Mouse (Mus musculus) midbrain, postnatal 0 days (tissue): ENCODE measurements around the gene Tmprss6. TPM values are rescaled to one million over a fixed set of nuclear protein-coding genes. Genes with fewer than 3 reads are reported as not detected.

Experiments used
- ATAC-seq: fragments of 200-750 bp; cut with Nextera tagmentation; 2 replicates; pipeline ENCODE4 v1.8.0; 2017; ENCODE audit warnings: moderate number of reproducible peaks, mild to moderate bottlenecking, moderate TSS enrichment, moderate library complexity; ENCODE audit not compliant: low FRiP score
- DNase-seq: peaks from one replicate; pipeline ENCODE4 v3.0.0-alpha.2; 2015; ENCODE audit warnings: low spot score
- H3K27ac ChIP-seq: fragments of 300-500 bp; sonication (generic); 2 replicates; pipeline ENCODE4 v1.5.1; 2014; ENCODE audit warnings: low read depth, mild to moderate bottlenecking, low read length, mixed read lengths
- H3K27me3 ChIP-seq: fragments of 300-500 bp; sonication (generic); 2 replicates; pipeline ENCODE4 v1.6.1; 2014; ENCODE audit warnings: low read length, control low read depth, mixed read lengths; ENCODE audit not compliant: insufficient read depth
- H3K36me3 ChIP-seq: fragments of 300-500 bp; sonication (generic); 2 replicates; pipeline ENCODE4 v1.6.1; 2014; ENCODE audit warnings: low read length, control low read depth, mixed read lengths; ENCODE audit not compliant: insufficient read depth
- H3K4me1 ChIP-seq: fragments of 300-500 bp; sonication (generic); 2 replicates; pipeline ENCODE4 v1.6.1; 2014; ENCODE audit warnings: mild to moderate bottlenecking, control low read depth, antibody characterized with exemption, low read length, mixed read lengths; ENCODE audit not compliant: insufficient read depth
- H3K4me2 ChIP-seq: fragments of 300-500 bp; sonication (generic); 2 replicates; pipeline ENCODE4 v1.6.1; 2014; ENCODE audit warnings: low read depth, mild to moderate bottlenecking, low read length, mixed read lengths; ENCODE audit not compliant: poor library complexity, severe bottlenecking
- H3K4me3 ChIP-seq: fragments of 300-500 bp; sonication (generic); 2 replicates; pipeline ENCODE4 v1.5.1; 2014; ENCODE audit warnings: low read depth, mild to moderate bottlenecking, low read length, moderate library complexity
- H3K9ac ChIP-seq: fragments of 300-500 bp; sonication (generic); replicated peaks from 2 replicates; pipeline ENCODE4 v1.6.1; 2014; ENCODE audit warnings: mild to moderate bottlenecking, low read length, moderate library complexity, mixed read lengths; ENCODE audit not compliant: poor library complexity, severe bottlenecking
- H3K9me3 ChIP-seq: fragments of 300-500 bp; sonication (generic); 2 replicates; pipeline ENCODE4 v1.6.1; 2016; ENCODE audit warnings: low read length, control low read depth
- CTCF ChIP-seq: IDR thresholded peaks from 2 replicates; pipeline ENCODE4 v1.5.1; 2016; ENCODE audit warnings: antibody characterized with exemption, mild to moderate bottlenecking
- WGBS: fragments of 180-500 bp; shearing (Covaris S2); extraction: QIAGEN DNeasy Blood & Tissue Kit; methylation state at CpG from one replicate; pipeline ENCODE4 v1.1.7; 2014; 5-methylcytosine and 5-hydroxymethylcytosine counted together
- polyA plus RNA-seq: library from polyadenylated mRNA; unstranded; fragments of >200 nt; fragmentation: Nextera tagmentation; extraction: Ambion mirVana; gene quantifications from 2 replicates; pipeline ENCODE4 v1.2.1, GENCODE M21; 2015
- total RNA-seq: library from RNA; depleted of rRNA; stranded (reverse); fragments of >200 nt; gene quantifications from 2 replicates; pipeline ENCODE4 v1.2.3, GENCODE M21; 2014

Gene Tmprss6
- total and polyA plus RNA-seq, 2 experiments from 2014 or later: 0.26 TPM; not detected in 1

GRCm38 (mm10) chr15:78449694-78450418, 18.6 kb downstream of the Tmprss6 start:
- peak; percentile 74 for DNase-seq
- WGBS: 38% methylated on average over 7 of the region's 7 CpGs
- no peak overlapping the region for H3K4me2 ChIP-seq
- no peaks in the 10 kb centered on the region for H3K27me3 ChIP-seq
- H3K4me3 ChIP-seq: no peak overlapping the region
- H3K36me3 ChIP-seq: no peaks in the 10 kb centered on the region
- H3K27ac ChIP-seq: no peak overlapping the region
- TF ChIP-seq CTCF: no peak
- H3K4me1 ChIP-seq: no peaks in the 10 kb centered on the region; the same call in 1 of the 2 replicates
- ATAC-seq: no peak
- H3K9me3 ChIP-seq: no peaks in the 10 kb centered on the region
- H3K9ac ChIP-seq: no peak overlapping the region; the same call in 1 of the 2 replicates

GRCm38 (mm10) chr15:78449131-78449530, 19.3 kb downstream of the Tmprss6 start:
- H3K4me1 ChIP-seq: no peaks in the 10 kb centered on the region; the same call in 1 of the 2 replicates
- no peak for ATAC-seq
- 83% methylated on average over 6 of the region's 6 CpGs for WGBS
- no peaks in the 10 kb centered on the region for H3K9me3 ChIP-seq
- no peak overlapping the region for H3K9ac ChIP-seq
- no peaks in the 10 kb centered on the region for H3K36me3 ChIP-seq
- TF ChIP-seq CTCF: no peak
- no peak overlapping the region for H3K4me2 ChIP-seq
- H3K27ac ChIP-seq: no peak overlapping the region
- H3K4me3 ChIP-seq: no peak overlapping the region
- H3K27me3 ChIP-seq: no peaks in the 10 kb centered on the region
- no peak for DNase-seq

DNA sequence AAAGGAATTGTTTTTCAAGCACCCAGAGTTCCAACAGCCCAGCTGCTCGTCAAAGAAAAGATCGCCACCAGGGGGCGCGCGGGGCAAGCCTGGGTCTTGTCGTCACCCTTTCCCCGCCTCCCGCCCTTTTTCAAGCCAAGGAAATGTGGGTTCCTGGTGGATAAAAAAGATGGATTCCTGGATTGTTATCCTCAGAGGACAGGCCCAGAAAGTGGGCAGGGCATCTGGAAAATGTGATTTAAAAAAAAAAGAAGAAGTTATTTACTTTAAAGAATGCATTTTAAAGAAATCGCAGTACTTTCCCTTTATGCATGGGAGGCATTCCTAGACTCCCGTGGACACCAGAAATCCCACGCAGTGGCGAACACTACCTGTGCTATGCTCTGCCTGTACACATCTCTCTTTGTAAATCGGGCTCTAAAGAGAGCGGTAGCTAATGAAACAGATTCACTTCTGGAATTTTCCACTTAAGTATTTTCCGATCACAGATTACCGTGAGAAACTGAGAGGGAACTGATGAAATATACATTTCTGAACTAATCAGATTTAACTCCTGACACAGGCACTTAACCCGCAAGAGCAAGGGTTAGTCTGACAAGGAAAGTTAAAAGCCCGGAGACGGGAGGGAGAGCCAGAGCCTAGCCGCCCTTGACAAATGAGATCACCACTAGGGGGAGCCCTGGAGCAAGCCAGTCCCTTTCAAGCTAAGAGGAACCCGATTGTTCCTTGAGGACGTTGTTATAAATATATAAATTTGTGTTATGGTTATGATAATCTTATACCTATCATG, 20.5 kb downstream of the Tmprss6 start:
- peak; percentile 69 for ATAC-seq
- Histone ChIP-seq H3K4me2 (peak overlapping the region; percentile 56), H3K4me3 (peak overlapping the region; percentile 21), H3K9me3 (no peaks in the 10 kb centered on the region), H3K27me3 (no peaks in the 10 kb centered on the region), H3K27ac (peak overlapping the region; percentile 71), H3K4me1 (no peaks in the 10 kb centered on the region; the same call in 1 of the 2 replicates), H3K36me3 (no peaks in the 10 kb centered on the region), H3K9ac (no peak overlapping the region)
- WGBS: under 1% methylated on average over 22 of the region's 22 CpGs
- peak; percentile 93 for DNase-seq
- peak; percentile 95 for TF ChIP-seq CTCF

DNA sequence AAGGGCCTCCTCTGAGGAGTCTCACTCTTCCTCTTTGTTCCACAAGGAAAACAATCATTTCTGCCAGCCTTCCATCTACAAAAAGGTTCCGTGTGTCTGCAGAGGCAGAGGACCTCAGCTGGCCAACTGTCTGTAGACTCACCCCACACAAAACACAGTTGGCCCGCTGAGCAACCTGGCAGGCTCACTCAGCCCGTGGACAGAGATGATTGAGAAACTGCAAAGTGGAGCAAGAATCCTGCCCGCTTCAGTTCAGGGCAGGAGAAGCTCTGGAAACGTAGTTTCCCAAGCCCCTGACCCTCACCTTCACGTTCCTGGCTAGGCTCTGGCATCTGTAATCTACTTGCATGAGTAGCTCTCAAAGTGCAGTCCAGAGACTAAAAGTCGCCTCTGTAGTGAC, 21.3 kb downstream of the Tmprss6 start:
- Histone ChIP-seq H3K4me2 (no peak overlapping the region), H3K27ac (0 out of 2 replicates have a peak overlapping the region, but pooled peaks have one; percentile 26), H3K9me3 (no peaks in the 10 kb centered on the region), H3K36me3 (no peaks in the 10 kb centered on the region), H3K9ac (no peak overlapping the region; the same call in 1 of the 2 replicates), H3K4me3 (no peak overlapping the region), H3K27me3 (no peaks in the 10 kb centered on the region), H3K4me1 (no peaks in the 10 kb centered on the region; the same call in 1 of the 2 replicates)
- ATAC-seq: no peak
- WGBS: 28% methylated on average over 7 of the region's 7 CpGs
- DNase-seq: no peak
- TF ChIP-seq CTCF: no peak

DNA sequence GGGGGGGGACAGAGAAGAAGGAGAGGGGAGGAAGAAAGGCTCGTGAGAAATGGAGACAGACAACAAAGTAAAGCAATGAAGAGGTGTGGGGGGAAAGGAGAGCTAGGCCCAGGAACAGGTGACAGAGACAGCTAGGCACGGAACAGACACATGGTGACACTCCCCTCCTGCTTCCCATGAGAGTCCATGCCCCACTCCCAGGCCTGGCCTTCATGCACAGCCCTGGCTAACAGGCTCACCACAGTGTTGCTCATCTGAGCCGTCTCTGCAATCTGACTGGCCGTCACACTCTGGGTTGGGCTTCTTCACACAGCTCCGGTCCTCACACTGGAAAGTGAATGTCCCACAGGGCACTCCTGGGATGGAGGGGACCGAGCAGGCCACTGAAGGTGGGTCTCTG, 24.6 kb downstream of the Tmprss6 start:
- no peak overlapping the region for H3K4me2 ChIP-seq
- no peak for ATAC-seq
- WGBS: 39% methylated on average over 6 of the region's 6 CpGs
- DNase-seq: no peak
- H3K4me3 ChIP-seq: no peak overlapping the region
- H3K9ac ChIP-seq: 0 out of 2 replicates have a peak overlapping the region, but pooled peaks have one; percentile 13
- H3K27me3 ChIP-seq: no peaks in the 10 kb centered on the region
- no peaks in the 10 kb centered on the region for H3K9me3 ChIP-seq
- no peaks in the 10 kb centered on the region for H3K4me1 ChIP-seq
- TF ChIP-seq CTCF: no peak
- H3K36me3 ChIP-seq: no peaks in the 10 kb centered on the region
- H3K27ac ChIP-seq: no peak overlapping the region

DNA sequence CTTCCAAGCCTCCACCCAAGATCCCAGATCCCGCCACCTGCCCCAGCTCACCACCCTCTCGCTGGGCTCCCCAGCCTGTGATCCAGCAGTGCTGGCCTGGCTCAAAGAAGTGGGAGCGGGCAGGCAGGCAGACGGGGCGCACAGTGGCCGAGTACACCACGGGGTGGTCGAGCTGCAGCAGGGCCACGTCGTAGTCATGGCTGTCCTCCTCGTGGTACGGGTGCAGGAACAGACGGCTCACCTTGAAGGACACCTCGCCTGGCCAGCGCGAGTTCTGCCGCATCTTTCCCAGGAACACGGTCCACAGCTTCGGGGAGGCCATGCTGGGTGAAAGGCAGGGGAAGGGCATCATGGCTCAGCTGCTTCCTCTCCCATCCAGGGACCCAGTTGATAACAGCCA, 26.2 kb downstream of the Tmprss6 start:
- ATAC-seq (no peak), DNase-seq (no peak)
- Histone ChIP-seq H3K9ac (no peak overlapping the region), H3K36me3 (no peaks in the 10 kb centered on the region; the same call in 1 of the 2 replicates), H3K4me1 (no peaks in the 10 kb centered on the region), H3K27me3 (no peaks in the 10 kb centered on the region), H3K9me3 (no peaks in the 10 kb centered on the region), H3K4me2 (no peak overlapping the region), H3K4me3 (no peak overlapping the region), H3K27ac (no peak overlapping the region)
- 91% methylated on average over 19 of the region's 19 CpGs for WGBS
- TF ChIP-seq CTCF: no peak
